Mouse (Mus musculus) cerebellum, adult 2 months (tissue): Measurements from ENCODE around the gene Crlf2. TPM values are rescaled to one million over a fixed set of nuclear protein-coding genes. Genes with fewer than 3 reads are reported as not detected.

Source experiments
- DNase-seq, 2 experiments: peaks; one replicate each; pipeline ENCODE4 v3.0.0; 2021
- H3K27ac ChIP-seq: fragments of 200-500 bp; 2 replicates; pipeline ENCODE4 v1.5.1; 2012; ENCODE audit warnings: low read length, control low read depth, inconsistent platforms; ENCODE audit not compliant: insufficient read depth
- H3K27me3 ChIP-seq: fragments of 200-500 bp; 2 replicates; pipeline ENCODE4 v1.6.1; 2012; ENCODE audit warnings: inconsistent platforms, mild to moderate bottlenecking, low read length, moderate library complexity; ENCODE audit not compliant: control insufficient read depth, insufficient read depth
- H3K4me1 ChIP-seq: fragments of 200-500 bp; 2 replicates; pipeline ENCODE4 v1.6.1; 2011; ENCODE audit warnings: low read length; ENCODE audit not compliant: control insufficient read depth, insufficient read depth
- H3K4me3 ChIP-seq: fragments of 200-500 bp; replicated peaks from 2 replicates; pipeline ENCODE3; 2011; ENCODE audit warnings: mild to moderate bottlenecking, low read depth, low read length, control low read depth; ENCODE audit not compliant: insufficient read depth
- CTCF ChIP-seq: fragments of 200-500 bp; IDR thresholded peaks from 2 replicates; pipeline ENCODE4 v1.5.1; 2011; ENCODE audit warnings: low read depth, mild to moderate bottlenecking, control low read depth, low read length, moderate library complexity, borderline replicate concordance; ENCODE audit not compliant: insufficient read depth
- POLR2A ChIP-seq: fragments of 200-500 bp; IDR thresholded peaks from 2 replicates; pipeline ENCODE4 v1.6.1; 2011; ENCODE audit warnings: low read length, control low read depth, borderline replicate concordance; ENCODE audit not compliant: insufficient read depth
- WGBS: fragments of 180-500 bp; shearing (Covaris S2); methylation state at CpG from one replicate; pipeline ENCODE4 v1.1.7; 2018; 5-methylcytosine and 5-hydroxymethylcytosine counted together
- polyA plus RNA-seq: library from polyadenylated mRNA; depleted of rRNA; stranded (reverse); fragments of >200 nt; gene quantifications from 2 replicates; pipeline ENCODE4 v1.2.3, GENCODE M21; 2012; rRNA removed

Crlf2 gene
- polyA plus RNA-seq, 1 experiment: 15.7 TPM

- Histone ChIP-seq H3K4me3 (no peak overlapping the region), H3K27ac (no peak overlapping the region), H3K4me1 (no peaks in the 10 kb centered on the region), H3K27me3 (no peaks in the 10 kb centered on the region)
- DNase-seq: no peak
- 88% methylated on average over 14 of the region's 15 CpGs for WGBS
- no peak for TF ChIP-seq CTCF
- TF ChIP-seq POLR2A: no peak
These were observed 6.3 kb downstream of the Crlf2 start for GRCm38 (mm10) chr5:109552541-109552940.

DNA sequence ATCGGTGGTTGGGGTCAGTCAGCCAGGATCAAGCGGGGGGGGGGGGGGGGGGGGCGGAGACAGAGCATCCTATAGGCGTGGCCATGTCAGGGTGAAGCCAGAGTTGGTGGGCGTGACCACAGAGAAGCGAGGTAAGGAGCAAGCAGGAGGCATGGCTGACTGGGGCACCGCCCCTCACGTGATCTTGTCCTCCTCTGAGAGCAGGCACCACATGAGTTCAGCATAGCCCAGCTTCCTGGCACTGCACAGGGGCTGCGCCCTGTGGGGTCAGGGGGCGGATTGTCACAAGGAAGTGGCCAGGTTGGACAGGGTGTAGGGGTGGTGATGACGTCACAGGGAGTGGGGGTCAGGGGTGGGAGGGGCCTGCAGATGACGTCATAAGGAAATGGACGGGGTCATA lies 6.7 kb downstream of the Crlf2 start:
- no peak for TF ChIP-seq CTCF
- TF ChIP-seq POLR2A: no peak
- Histone ChIP-seq H3K27me3 (no peaks in the 10 kb centered on the region), H3K4me3 (no peak overlapping the region), H3K4me1 (no peaks in the 10 kb centered on the region), H3K27ac (no peak overlapping the region)
- DNase-seq: peak in 1 of 2 experiments; percentile 13
- 92% methylated on average over 11 of the region's 13 CpGs for WGBS

DNA sequence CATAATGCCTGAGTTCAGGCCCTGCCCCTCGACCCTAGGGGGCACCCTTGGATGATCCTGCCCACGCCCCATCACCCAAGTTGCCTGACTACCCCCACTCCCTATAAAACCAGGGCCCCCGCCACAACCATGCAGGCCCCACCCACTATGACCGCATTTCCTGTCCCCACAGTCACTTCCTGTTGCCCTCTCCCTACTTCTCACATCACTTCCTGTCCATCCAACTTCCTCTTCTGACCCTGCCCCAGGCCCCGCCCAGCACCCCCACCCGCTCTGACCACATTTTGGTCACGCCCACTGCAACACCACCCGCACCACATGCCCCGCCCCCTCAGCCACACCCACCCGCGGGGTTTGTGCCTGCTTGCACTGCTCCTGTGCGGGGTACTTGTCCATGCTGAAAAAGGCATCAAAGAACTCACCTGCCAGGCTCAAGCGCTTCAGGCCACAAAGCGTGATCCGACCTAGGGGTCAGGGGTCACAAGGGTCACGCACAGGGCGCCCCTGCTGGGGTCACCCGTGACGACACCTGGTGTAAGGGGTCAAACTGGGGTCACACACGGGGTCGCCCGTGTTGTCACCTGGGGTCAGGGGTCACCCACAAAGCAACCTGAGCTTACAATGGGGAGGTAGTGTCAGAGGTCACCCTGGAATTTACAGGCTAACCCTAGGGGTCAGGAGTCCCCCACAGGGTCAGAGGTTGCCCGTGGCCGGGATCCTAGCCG lies 7.6 kb downstream of the Crlf2 start:
- Histone ChIP-seq H3K4me3 (no peak overlapping the region), H3K27ac (no peak overlapping the region), H3K4me1 (no peaks in the 10 kb centered on the region), H3K27me3 (no peaks in the 10 kb centered on the region)
- WGBS: 90% methylated on average over 25 of the region's 25 CpGs
- TF ChIP-seq CTCF: no peak
- no peak for TF ChIP-seq POLR2A
- DNase-seq: peak; percentile 8 to 9

DNA sequence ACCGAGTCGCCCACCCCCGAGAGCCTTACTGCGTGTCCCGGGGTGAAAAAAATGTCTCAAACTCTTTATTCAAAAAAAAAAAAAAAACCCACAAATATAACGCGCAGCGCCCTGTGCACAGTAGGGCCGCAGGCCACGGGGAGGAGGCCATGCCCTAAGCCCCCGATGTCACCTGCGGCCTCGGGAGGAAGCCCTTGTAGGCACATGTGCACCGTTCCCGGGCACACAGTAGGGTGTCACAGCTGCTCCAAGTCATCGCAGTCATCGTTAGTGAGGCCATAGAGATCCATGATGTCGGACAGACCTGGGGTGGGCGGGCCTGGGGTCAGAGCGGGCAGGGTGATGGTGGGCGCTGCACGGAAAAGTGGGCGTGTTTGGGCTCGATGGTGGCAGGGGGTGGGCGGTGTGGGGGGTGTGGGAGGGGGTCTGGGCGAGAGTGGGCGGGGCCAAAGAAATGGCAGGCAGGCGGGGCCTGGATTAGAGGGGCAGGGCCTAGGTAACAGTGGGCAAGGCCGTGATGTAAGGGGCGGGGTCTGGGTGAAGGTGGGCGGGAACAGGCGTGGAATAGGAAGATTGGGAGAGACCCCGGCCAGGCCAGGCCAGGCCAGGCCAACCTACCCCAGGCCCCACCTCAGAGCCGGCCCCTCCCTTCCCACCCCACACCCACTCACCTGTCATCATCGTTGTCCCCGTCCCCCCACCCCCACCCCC lies 8.4 kb downstream of the Crlf2 start:
- DNase-seq: no peak
- Histone ChIP-seq H3K4me1 (no peaks in the 10 kb centered on the region), H3K4me3 (no peak overlapping the region), H3K27me3 (no peaks in the 10 kb centered on the region), H3K27ac (no peak overlapping the region)
- WGBS: 90% methylated on average over 33 of the region's 36 CpGs
- TF ChIP-seq POLR2A (no peak), CTCF (no peak)

DNA sequence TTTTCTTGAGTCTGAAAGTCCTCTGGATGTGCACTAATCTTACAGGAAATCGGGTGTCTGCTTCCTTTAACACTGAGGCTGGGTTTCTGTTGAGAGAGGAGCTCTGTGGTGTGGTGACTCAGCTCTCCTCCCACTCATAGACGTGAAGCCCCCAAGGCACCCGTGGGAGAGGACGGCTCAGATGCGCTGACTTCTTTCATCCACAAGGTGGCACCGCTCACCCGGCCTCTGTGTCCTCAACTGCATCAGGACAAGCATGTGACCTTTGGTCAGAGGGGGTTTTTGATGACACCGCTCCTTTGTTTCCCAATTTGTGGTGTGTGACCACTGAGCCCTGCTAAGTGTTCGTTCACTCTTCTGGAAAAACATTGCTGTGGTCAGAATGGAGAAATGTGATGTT lies 10.1 kb downstream of the Crlf2 start:
- 73% methylated on average over 9 of the region's 9 CpGs for WGBS
- DNase-seq: no peak
- no peak overlapping the region for H3K4me3 ChIP-seq
- H3K4me1 ChIP-seq: no peaks in the 10 kb centered on the region
- H3K27ac ChIP-seq: no peak overlapping the region
- no peaks in the 10 kb centered on the region for H3K27me3 ChIP-seq
- no peak for TF ChIP-seq POLR2A
- TF ChIP-seq CTCF: peak; percentile 50; the same call in 1 of the 2 replicates

- 69% methylated on average over 2 of the region's 2 CpGs for WGBS
- TF ChIP-seq CTCF (no peak), POLR2A (no peak)
- H3K4me1 ChIP-seq: no peaks in the 10 kb centered on the region
- H3K27ac ChIP-seq: no peak overlapping the region
- no peaks in the 10 kb centered on the region for H3K27me3 ChIP-seq
- H3K4me3 ChIP-seq: no peak overlapping the region
- DNase-seq: no peak
These were observed 11.7 kb downstream of the Crlf2 start for GRCm38 (mm10) chr5:109547112-109547511.

- no peak for TF ChIP-seq POLR2A
- TF ChIP-seq CTCF: no peak
- Histone ChIP-seq H3K27me3 (no peaks in the 10 kb centered on the region), H3K4me1 (no peaks in the 10 kb centered on the region), H3K27ac (no peak overlapping the region), H3K4me3 (no peak overlapping the region)
- DNase-seq: no peak
These were observed 49.1 kb downstream of the Crlf2 start for GRCm38 (mm10) chr5:109509679-109510078.

GRCm38 (mm10) chr5:109506729-109507128 lies 52.1 kb downstream of the Crlf2 start:
- TF ChIP-seq POLR2A (no peak), CTCF (peak; percentile 46; the same call in 1 of the 2 replicates)
- Histone ChIP-seq H3K27me3 (no peaks in the 10 kb centered on the region), H3K4me1 (no peaks in the 10 kb centered on the region), H3K4me3 (no peak overlapping the region), H3K27ac (no peak overlapping the region)
- WGBS: 0% methylated on average over 1 of the region's 1 CpGs
- DNase-seq: peak; percentile 14 to 18

Other genes with a start within 250 kb of the Crlf2 start
- gene Vmn2r16, start 228.8 kb downstream of the Crlf2 start, polyA plus RNA-seq: not detected in 2 replicates
- gene Vmn2r17, start 139.3 kb downstream of the Crlf2 start, polyA plus RNA-seq: not detected in 2 replicates
- 1.2 TPM in 2 replicates for gene 5430403G16Rik, start 132.0 kb upstream of the Crlf2 start, polyA plus RNA-seq
- 3.5 and 3.8 TPM in 2 replicates for gene 4930522L14Rik, start 192.9 kb upstream of the Crlf2 start, polyA plus RNA-seq